Mouse (Mus musculus) T-cell, adult 2 months (primary cell): ENCODE measurements around the gene Msl2.

Experiments used
- DNase-seq: peaks from one replicate; pipeline ENCODE4 v3.0.0; 2022; ENCODE audit warnings: low spot score

Msl2 gene

DNA sequence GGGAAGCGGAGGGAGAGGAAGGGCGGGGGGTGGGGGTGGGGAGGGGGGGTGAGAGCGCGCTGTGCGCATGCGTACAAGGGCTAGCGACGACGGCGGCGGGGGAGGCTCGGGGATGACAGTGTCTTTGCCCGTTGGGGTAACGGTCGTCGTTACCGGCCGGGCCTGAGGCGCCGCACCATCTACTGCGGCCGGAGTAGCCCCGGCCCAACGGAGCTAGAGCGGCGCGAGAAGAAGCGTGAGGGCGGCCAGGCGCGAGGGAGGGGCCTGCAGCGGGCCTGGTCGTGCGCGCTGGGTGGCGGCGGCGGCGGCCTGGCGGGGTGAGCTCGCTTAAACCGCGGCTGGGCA, at the start of gene Msl2:
Msl2 (plus strand) TSS at position 115 of the 345 bp plus-strand sequence.
- DNase-seq, result no peak

DNA sequence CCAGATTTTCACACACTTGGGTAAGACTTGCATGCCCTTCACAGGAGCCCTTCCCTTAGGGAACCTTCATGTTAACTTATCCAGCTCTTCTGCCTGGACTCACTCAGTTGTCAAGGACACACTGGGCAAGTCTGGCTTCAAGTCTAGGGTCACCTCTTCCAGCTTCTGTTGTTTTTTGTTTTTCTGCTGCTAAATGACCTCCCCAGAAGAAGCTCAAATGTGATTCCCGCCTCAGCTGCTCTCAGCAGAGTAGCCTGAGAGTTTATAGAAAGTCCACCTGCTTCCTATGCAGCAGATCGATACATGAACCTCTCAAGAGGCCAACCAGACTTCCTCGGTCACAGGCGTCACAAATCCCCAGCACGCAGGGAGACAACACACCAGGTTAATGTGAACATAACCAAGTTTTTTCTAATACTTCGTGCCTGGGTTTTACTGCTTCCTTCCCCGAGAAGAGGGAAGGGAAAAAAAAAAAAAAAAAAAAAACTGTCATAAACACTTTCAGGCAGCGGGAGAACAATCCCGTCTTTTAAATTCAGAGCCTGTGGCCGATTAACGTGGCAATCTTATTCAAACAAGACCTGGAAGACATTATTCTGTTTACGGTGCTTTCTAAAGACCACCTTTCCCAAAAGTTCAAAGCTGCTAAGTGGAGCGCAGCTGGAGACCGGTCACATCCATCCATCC, 40.0 kb upstream of the Msl2 start:
- DNase-seq, result no peak

DNA sequence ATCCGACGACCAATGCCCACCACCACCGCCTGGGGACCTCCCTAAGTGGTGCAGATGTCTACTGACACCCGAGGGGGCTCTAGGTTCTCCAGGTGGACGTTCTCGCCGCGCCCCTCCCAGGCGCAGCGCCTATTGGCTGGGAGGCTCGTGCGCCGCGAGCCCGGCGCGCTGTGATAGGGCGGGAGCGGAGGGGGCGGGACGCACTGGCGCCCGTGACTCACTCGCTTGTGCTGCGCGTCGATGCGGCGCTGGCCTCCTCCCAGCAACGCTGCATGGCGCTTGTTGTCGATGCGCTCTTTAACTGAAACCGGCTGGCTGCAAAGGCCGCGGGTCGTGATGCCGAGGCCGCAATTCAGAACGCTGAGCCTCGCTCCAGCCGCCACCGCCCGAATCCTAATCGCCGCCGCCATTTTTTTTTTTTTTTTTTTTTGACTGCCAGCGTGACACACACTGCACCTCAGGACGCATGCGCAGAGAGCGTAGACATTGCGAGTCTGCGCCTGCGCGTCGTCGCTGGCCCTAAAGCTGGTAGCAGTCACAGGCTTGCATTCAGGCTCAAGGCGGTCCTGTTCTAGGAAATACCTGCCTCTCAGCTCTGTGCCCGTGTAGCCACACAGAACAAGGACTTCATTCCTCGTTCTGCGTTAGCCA, 39.3 kb upstream of the Msl2 start, which contains the start of gene Pccb:
Pccb (minus strand) TSS at position 451 of the 651 bp plus-strand sequence.
- DNase-seq, result peak; percentile 95

DNA sequence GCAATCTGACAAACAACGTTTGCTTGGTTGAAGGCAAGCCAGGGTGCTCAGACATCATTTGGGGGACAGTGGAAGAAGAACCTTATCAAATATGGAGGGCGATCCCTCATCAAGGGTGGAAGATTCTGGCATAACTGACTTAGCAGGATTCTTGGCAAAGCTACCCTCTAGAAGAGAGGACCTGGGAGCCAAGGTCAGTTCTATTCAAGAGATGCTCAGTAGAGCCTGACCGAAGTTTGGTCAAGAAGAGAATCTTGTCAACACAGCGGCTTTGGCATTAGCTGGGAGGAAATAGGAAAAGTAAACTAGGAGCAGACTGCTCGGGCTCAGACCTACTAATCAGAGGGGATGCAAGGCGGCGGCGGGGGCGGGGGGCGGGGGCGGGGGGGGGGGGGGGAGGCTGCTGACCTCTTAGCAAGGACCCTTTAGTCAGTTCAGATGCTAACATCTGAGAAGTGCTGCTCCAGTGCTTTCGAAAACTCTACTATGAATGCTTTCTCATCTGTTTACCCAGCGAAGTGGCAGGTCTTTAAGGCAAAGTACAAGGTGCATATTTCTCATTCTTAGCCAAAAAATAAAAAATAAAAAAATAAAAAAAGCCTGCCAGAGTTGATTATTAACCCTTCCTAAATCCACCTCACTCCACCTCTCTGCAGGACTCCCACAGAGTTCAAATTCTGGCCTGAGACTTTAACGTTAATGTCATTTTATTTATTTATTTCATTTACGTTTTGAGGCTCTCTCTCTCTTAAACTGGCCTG, 37.9 kb upstream of the Msl2 start:
- DNase-seq, result no peak

DNA sequence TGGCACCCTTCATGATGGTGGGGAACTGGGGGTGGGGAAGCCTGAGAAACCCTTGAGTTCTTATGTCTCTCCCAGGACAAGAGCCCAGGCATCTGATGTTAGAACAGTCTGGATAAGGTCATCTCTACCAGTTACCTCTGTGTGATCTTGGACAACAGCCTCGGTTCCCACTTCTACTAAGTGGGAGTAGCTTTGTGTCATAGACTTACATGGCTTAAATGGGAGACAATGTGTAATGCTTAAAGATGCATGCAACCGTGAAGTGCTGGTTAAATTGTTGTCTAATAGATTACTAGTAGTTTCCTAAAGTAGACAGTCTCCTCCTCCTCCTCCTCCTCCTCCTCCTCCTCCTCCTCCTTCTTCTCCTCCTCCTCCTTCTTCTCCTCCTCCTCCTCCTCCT, 37.0 kb upstream of the Msl2 start:
- DNase-seq, result no peak

DNA sequence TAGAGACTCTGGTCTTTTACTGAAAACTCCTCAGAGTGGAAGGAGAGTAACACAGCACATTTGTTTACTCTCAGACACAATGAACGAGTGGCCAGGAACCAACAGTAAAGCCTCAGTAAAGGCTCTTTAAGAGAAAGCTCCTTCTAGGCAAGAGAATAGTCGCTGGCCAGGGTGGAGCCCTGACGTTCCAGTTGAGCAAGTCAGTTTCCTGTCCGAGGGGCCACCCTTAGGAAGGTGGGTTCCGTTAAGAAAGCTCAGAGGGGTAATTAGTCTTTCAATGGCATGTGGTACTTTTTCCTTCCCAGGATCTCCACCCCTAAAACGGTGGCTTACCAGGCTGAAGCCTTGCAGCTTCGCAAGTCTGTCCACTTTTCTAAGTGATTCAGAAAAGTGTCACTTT, 36.5 kb upstream of the Msl2 start:
- DNase-seq, result no peak

DNA sequence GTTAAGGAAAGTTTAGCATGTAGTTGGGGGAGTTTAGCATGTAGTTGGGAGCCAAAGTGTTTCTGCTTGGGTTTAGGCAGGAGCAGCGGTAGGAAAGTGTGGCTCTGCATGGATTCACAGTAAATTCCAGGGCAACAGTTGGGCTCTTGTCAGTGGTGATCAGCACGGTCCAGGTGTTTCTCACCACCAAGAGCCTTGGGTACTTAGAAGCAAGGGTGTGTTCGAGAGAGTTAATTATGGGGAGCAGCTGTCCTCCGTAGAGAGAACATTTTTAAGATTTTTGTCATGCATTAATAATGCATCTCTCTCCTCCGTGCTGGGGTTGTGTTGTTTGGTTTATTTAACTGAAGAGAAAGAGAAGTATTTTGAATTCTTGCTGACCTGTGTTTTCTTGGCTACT, 35.3 kb upstream of the Msl2 start:
- DNase-seq, result no peak

DNA sequence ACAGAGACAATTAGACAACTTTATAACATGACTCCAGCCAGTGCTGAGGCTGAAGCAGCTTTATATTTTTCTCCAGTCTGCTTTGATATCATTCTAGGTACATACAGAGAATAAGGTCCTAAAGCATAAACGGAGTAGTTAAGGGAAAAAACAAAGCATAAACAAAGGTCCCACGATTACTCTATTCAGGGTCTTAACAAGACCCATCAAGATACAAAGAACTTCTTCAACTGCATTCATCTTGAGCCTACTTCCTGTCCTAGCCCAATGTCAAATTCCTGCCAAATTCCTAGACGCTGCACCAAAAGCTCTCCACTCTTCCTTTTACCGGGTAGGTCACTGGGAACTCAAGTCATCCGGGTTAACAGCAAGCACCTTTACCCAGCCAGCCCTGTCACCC, 32.4 kb upstream of the Msl2 start:
- no peak for DNase-seq

DNA sequence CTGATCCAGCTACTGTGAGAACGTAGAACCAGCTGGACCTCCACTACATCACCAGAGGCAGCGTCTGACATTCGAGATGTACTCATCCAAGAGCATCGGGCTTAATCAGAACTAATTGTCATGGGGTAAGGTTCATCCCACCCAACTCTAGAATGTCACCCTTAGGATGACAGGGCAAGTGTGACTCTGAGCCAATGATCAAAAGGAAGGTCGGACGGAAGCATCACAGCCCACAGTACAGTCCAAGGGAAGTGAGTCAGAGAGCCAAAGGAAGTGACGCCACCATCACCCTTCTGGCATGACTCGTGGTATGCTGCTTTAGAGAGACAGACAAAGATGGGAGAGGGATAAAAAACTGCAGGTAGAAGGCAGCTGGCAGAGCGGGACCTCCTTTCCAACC, 31.7 kb upstream of the Msl2 start:
- no peak for DNase-seq

DNA sequence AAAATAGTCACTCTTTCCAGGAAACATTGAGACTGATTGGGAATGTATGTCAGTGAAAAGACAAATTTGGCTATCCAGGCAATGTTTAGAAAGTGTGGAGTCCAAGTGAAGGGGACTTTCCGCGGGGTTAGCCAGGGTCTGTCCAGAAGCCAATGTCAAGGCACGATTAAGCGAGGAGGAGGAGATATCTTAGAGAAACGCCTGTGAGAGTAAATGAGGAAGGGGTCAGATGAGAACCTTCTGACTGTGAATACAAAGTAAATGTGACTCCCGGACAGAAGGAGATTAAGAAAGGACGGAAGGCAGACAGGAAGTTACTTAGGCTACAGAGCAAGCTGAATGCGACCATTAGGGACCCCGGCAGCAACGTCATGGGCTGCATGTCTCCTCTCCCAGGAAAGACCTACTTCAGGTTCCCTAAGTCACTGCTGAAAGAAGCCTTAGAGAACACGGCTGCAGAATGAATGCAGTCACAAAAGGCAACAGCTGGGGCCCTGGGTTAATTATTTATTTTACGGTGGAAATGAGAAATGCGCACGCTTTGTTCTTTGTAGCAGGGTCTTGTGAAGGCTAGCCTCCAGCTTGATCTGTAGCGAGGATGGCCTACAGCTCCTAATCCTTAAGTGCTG, 28.1 kb upstream of the Msl2 start:
- no peak for DNase-seq

DNA sequence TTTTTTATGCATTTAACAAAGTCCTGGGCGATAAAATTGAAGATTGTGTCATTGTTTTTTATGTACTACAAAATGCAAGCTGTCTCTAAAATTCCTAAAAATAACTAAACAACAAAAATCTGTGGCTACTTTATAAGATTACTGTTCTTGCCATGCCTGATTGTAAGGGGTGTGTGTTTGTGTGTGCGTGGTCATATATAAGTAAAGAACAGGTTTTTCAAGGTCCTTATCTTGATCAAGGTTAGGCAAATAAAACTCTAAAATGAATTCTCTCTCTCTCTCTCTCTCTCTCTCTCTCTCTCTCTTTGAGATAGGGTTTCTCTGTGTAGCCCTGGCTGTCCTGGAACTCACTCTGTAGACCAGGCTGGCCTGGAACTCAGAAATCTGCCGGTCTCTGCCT, 21.9 kb upstream of the Msl2 start:
- no peak for DNase-seq

DNA sequence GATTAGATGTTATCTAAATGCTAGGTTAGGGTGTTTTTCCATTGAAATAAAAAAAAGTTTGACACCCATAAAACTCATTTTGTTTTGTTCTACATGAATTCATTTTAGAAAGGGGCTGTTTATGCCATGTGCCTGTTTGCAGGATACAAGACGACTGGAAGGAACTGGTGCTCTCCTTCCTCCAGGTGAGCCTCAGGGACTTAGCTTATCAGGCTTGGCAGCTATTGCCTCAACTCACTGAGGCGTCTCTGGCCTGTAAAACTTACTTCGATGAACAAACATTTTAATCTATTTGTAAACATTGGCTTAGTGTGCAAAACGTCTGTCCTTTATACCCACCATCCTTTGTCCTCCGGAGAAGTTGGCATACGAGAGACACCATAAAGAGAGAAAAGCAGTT, 21.2 kb upstream of the Msl2 start:
- no peak for DNase-seq

DNA sequence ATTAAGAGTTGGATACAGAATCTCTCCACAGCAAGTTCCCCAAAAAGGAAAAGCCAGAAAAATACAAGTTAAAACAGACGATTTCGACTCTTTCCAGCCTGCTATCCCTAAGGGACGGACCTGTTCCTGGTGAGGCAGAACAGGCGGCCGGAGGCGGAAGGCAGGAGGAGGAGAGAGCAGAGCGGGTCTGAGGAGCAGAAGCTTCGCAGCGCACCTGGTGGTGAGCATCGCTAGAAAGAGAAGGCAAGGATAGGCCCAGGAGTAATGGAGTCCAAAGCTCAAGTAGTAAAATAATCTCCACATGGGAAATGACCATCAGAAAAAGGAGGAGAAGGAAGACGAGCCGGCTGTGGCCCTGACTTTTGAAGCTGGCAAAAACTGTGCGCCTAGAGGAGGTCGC, 20.6 kb upstream of the Msl2 start:
- DNase-seq, result no peak

DNA sequence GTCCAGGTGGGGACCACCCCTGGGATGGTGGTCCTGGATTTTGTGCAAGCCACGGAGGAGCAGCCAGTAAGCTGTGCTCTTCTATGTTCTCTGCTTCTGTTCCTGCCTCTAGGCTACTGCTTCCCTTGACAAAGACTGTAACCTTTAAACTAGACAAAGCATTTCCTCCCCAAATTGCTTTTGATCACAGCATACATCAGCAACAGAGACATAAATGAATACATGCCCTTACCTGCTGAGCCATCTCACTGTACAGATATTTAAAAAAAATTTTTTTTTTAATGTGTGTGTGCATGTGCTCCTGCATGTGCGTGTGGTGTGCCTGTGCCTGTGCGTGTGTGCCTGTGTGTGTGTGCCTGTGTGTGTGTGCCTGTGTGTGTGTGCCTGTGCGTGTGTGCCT, 16.7 kb upstream of the Msl2 start:
- peak; percentile 15 for DNase-seq

DNA sequence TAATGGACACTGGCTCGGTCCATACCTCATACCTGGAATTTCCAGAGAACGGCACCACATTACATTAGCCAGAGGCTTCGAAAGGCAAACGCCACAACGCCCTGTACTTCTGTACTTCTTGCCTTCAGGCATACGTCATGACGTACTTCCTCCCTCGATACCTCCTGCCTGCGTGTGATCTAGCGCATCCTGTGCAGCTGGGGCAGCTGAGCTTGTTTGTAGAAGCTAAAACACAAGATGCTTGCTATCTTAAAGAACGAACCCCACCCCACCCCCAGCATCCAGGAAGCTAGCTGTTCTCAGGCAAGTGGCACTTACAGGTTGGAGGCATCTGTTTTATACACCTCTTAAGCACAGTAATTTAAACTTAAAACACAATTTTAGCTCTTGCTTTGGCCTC, 12.9 kb upstream of the Msl2 start:
- peak; percentile 93 for DNase-seq

DNA sequence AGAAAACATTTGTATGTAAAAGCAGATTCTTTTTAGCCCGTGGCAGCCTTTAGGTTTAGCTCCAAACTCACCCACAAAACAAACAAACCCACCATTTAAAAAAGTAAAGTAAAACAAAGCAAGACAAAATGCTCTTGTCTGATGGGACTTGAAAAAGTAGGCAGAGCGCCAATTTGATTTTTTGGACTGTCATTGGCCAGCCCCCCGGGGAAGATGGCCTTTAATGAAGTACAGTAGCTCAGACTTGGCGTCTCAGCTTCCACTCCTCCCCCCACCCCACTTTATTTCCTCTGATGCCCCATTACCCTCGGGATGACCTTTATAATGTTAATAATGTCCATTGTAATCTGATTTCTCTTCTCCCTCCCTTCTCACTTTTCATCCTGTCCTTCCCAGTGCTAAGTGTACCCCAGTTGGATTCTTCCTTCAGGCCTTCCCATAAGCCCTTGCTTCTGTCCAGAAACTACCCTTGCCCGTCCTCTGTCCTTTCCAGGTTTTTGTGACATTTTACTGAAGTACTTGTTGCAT, 11.6 kb upstream of the Msl2 start:
- DNase-seq, result no peak

DNA sequence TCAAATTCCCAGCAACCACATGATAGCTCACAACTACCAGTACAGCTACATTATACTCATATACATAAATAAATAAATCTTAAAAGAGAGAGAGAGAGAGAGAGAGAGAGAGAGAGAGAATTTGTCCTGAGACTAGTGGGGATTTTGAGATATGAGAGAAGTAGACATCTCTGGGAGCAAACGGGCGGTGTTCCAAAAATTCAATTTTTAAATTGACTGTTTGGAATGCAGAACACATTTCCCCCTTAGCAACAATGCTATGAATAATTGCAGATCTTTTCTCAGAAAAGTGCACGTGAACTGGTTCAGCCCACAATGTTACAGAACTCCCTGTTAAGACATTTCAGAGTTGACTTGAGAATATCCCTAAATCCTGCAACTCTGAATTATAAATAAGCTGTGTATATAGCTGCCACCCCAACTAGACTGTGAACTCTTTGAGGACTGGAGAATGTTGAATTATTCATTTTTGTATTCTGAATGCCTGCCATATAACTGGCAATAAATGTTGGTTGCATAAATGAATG, 8.8 kb upstream of the Msl2 start:
- no peak for DNase-seq

DNA sequence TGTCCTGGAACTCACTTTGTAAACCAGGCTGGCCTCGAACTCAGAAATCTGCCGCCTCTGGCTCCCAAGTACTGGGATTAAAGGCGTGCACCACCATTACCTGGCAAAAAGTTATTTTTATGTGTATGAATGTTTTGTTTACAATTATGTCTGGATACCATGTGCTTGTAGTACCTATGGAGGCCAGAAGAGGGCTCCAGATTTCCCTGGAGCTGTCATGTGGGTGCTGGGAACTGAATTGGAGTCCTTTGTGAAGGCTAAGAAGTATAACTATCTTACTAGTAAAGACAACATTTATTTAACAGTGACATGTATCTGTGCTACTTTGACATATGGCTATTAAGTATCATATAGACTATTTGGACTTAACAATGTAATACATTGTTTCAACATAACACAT, 4.1 kb upstream of the Msl2 start:
- no peak for DNase-seq

DNA sequence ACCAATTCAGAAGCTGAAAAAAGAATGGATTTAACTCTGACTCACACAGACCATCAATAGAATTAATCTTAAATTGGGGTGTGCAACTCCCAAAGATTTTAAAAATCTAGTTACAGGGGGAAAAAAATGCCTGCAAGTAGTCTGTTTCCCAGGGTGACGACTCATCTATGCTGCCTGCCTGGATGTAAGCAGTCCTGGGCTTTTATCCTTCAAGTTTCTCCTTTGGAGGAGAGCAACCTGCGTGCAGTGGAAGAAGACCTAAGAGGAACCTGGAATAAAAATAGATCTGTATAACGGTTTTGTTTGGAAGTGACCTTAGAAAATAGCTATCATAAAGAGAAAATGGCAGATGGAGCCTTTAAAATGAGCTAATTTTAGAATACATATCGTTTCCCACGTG, 1.4 kb upstream of the Msl2 start:
- DNase-seq, result no peak

DNA sequence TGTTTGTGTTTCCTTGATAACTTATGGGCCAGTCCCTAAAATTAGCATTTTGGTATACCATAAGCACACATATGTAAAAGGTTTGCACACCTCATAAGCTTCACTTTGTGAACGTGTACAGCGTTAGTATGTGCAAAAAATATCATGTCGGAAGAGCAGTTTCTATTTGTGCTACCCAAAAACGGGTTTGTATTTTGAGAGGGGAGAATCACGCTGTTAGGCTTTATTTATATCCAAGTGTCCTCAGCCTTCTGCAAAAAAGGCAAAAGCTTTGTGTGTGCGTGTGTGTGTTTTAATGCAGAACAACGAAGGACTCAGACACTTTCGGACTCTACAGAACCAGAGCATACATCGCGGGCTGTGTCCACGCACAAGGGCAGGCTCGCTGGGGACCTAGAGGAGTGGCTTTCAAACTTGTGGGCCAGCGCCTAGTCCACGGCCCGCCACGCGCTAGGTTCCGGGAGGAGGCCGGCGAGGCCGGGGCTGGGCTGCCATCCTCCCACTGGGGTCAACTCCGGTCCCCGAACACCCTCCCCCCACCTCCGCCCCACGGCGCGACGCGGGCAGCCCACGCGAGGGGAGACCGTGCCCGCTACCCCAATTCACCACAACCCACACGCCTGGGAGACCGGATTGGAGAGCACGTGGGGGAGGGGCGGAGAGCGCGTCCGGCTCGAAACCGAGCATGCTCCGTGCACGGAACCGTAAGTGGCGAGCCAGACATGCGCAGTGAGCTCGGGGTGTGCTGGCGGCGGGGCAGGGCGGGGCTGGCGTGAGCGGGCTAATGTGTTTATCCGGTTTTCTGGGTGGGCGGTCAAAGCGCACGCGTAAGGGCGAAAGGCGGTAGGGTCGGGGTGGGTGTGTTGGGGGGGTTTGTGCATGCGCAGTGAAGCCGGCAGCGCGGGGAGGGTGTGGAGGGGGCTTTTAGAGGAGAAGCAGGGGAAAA, 587 bp upstream of the Msl2 start:
- DNase-seq, result peak; percentile 96

DNA sequence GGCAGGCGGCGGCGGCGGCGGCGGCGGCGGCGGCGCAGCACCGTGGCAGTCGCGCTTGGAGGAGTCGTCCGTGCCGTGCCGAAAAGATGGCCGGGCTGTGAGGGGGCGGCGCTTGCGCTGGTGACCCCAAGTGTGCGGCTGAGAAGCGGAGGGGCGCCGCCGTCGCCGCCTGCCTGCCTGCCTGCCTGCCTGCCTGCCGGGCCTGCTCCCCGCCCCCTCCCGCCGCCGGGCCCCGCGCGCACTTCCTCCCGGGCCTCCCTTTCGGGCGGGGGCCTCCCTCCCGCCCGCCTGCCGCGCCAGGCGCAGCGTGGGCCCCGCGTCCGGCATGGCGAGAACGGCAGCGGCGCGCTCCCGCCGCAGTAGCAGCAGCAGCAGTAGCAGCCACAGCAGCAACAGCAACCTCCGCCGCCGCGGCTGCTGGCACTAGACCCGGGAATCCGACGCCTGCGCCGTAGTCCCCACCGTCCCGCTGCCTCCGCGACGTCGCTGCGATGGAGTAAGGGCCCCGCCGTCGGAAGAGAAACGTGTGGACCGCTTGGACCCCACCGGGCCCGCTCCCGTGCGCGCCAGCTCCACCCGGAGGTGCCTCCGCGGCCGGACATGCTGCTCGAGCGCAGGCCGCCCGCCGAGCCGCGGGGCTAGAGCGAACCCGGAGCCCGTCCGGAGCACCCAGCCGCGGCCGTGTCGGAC, 576 bp downstream of the Msl2 start:
- peak; percentile 89 for DNase-seq
